Mouse (Mus musculus) MEL (cell line): Measurements from ENCODE around the gene Tub.

Source experiments
- CTCF ChIP-seq, 3 experiments: IDR thresholded peaks in 2 of 3; conservative IDR thresholded peaks in 1 of 3; 2 replicates each; pipeline ENCODE4 v1.5.1; 2011 to 2012; ENCODE audit warnings: low read length in 3 of 3, low read depth in 2 of 3, mild to moderate bottlenecking in 2 of 3, improper control_type of control experiment in 1 of 3, inconsistent platforms in 1 of 3, mixed read lengths in 1 of 3, moderate library complexity in 1 of 3; ENCODE audit not compliant: control insufficient read depth in 1 of 3, insufficient read depth in 1 of 3, poor library complexity in 1 of 3, severe bottlenecking in 1 of 3
- EP300 ChIP-seq, 2 experiments: IDR thresholded peaks; 2 replicates each; pipeline ENCODE4 v1.6.1; 2011; ENCODE audit warnings: improper control_type of control experiment in 2 of 2, low read length in 2 of 2, low read depth in 1 of 2, mild to moderate bottlenecking in 1 of 2
- ETS1 ChIP-seq: IDR thresholded peaks from 2 replicates; pipeline ENCODE4 v1.6.1; 2012; ENCODE audit warnings: low read depth, mild to moderate bottlenecking, inconsistent platforms, low read length, improper control_type of control experiment, moderate library complexity
- MAX ChIP-seq: IDR thresholded peaks from 2 replicates; pipeline ENCODE4 v1.6.1; 2011; ENCODE audit warnings: low read length, improper control_type of control experiment
- ZKSCAN1 ChIP-seq: IDR thresholded peaks from 2 replicates; pipeline ENCODE4 v1.6.1; 2012; ENCODE audit warnings: low read depth, mild to moderate bottlenecking, inconsistent platforms, low read length, improper control_type of control experiment, moderate library complexity

GRCm38 (mm10) chr7:109069641-109070040 lies 119.5 kb downstream of the Tub start:
- TF ChIP-seq CTCF (IDR thresholded peaks at IDR 0.05 in 2 of 3, conservative IDR thresholded peaks at IDR 0.05 in 1 of 3; ENCODE audit: control insufficient read depth in 1 of 3, insufficient read depth in 1 of 3, low read depth in 2 of 3, low read length in 3 of 3, poor library complexity in 1 of 3, severe bottlenecking in 1 of 3) (no peak), EP300 (IDR thresholded peaks at IDR 0.05; ENCODE audit: low read depth in 1 of 2, low read length in 2 of 2) (no peak), MAX (no peak), ZKSCAN1 (no peak), ETS1 (no peak)
